Mouse (Mus musculus): ENCODE data around the gene Abce1.
"Not testable (repeated sequence)": the region's sequence is repeated elsewhere in the genome, so short reads cannot be mapped to it uniquely, and the experiment has no call there.

Abce1 gene

DNA sequence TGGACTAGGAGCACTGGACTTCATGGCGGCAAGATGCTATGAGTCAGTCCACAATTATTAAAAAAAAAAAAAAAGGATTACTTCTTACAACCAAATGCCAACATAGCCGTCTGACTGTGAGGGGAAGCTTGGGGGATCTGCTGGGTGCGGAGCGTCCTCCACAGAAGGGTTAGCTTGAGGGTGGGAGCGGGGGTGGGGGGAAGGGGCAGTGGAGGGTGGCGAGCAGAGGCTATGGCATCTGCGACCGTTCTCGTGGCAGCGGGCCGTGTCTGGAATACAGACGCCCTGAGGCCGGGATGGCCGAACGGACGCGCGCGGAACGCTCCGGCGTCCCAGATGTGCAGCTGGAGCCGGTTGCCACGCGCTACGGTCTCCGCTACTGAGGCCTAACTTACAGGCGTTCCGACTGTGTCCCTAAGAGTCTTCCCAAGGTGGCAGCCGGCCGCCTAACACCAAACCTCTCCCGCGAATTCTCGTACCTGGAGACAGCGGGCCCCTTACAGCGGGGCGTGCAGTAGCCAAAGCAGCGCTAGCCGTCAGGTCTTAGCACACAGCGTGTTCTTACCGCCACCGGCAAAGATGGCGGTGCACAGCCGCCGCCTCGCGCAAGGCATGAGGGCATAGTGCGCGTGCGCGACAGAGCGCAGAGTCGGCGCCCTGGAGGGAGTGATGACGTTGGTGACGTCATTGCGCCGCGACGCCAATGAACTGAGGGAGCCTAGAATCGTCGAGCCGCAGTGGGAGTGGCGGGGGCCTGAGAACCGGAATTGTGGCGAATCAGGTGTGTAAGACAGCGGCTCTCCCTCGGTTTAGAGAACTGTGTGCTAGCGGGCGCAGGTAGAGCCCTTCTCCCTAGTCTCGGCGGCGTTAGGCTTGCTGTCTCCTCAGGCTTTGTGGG is at the start of gene Abce1, which contains the start of gene Anapc10:
Gene Abce1, minus strand, starts transcription at position 677 of the 898 bp plus-strand sequence.
Gene Anapc10, plus strand, starts transcription at position 757 of the 898 bp plus-strand sequence.
- DNase-seq (ENCODE audit: low read depth, low spot score), result peak; percentile 99

DNA sequence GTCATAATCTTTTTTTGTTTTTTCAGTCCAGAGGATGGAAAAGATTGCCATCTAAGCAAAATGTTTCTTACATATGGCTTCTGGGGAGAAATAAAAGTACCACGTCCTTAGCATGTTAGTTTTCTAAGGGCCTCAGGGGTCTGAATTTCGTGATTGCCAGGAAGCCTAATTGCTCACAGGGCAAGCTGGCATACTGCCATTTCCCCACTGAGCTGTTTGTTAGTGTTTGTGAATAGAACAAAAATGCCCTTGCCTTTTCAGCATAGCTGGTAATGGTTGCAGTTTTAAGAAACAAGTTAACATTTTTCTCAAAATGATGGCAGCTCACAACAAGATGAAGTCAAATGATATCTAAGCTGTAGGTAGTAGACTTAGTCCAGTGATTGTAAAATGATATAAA is 38.8 kb upstream of the Abce1 start:
- no peak for DNase-seq (ENCODE audit: low read depth, low spot score)

GRCm38 (mm10) chr8:79748591-79748990 is 37.1 kb upstream of the Abce1 start:
- no peak for DNase-seq (ENCODE audit: low read depth, low spot score)

GRCm38 (mm10) chr8:79748171-79748570 is 36.6 kb upstream of the Abce1 start:
- DNase-seq (ENCODE audit: low read depth, low spot score), result no peak

GRCm38 (mm10) chr8:79734304-79734703 is 22.8 kb upstream of the Abce1 start:
- no peak for DNase-seq (ENCODE audit: low read depth, low spot score)

DNA sequence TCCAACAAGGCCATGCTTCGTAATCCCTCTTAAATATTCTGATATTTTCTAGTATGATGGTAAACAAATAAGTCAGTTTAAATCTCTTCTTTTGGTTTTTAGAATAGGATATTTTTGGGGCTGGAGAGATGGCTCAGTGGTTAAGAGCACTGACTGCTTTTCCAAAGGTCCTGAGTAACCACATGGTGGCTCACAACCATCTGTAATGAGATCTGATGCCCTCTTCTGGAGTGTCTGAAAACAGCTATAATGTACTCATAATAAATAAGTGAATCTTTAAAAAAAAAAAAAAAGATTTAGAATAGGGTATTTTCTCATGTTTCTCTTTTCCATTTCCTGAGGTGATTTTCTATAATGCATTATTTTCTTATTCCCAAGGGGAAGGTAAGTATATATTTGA is 16.4 kb upstream of the Abce1 start:
- DNase-seq (ENCODE audit: low read depth, low spot score), result no peak

GRCm38 (mm10) chr8:79724589-79724988 is 13.0 kb upstream of the Abce1 start:
- DNase-seq (ENCODE audit: low read depth, low spot score), result no peak

DNA sequence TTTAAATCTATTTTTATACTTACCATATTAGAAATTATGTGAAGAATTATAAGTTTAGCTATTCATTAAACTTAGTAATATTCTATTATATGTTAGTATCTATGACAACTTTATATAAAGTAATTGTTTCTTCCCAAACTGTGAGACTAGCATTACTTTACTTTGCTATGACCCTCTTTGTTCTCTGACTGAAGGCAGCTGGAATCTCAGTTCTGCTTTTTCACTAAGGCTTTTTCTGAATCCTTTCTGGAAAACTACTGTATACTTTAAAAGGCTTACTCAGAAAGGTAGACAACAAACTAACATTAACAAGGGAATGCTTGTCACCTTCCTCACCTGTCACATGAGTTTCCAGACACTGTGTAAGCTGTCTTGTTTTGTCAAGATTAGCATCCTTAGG is 11.8 kb upstream of the Abce1 start:
- no peak for DNase-seq (ENCODE audit: low read depth, low spot score)

GRCm38 (mm10) chr8:79721537-79721936 is 10.0 kb upstream of the Abce1 start:
- DNase-seq (ENCODE audit: low read depth, low spot score), result no peak

DNA sequence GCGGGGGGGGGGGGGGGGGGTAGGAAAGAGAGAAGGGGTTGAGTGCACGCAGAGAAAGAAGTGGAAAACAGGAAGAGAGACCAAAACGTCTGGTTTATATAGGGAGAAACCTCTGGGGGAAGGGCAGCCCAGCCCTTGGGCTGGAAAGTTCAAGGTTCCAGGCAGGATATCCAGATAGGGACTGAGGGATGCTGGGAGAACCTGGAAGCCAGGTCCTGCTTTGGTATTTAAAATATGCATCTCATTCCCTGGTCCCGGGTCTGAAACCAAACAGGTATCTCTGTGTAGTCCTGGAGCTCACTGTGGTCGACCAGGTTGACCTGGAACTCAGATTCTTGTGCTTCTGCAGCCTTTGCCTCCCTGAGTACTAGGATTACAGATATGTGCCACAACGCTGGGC is 1.1 kb upstream of the Abce1 start:
- no peak for DNase-seq (ENCODE audit: low read depth, low spot score)

- DNase-seq (ENCODE audit: low read depth, low spot score), result no peak
Measured at GRCm38 (mm10) chr8:79706687-79707086, 4.9 kb downstream of the Abce1 start.

GRCm38 (mm10) chr8:79692531-79692930 is 19.0 kb downstream of the Abce1 start:
- DNase-seq (ENCODE audit: low read depth, low spot score), result no peak

GRCm38 (mm10) chr8:79685927-79686326 is 25.6 kb downstream of the Abce1 start:
- not testable (repeated sequence) for DNase-seq (ENCODE audit: low read depth, low spot score)

DNA sequence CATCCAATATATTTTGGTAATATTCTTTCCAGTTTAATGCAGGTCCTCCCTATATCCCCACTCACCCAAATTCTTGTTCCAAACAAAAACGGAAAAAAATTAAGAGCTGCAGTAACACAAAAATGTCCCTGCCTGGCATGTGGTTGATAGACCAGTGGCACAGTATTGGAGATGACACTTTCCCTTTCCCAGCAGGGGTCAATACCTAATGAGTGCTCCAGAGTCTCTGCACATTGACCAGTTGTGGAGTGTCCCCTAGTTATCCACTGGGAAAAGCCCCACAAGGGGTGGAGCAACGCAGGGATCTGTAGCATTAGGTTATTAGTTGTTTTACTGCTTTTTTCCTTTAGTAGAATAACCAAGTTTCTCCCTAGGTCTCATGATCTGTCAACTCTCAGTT is 30.6 kb downstream of the Abce1 start:
- no peak for DNase-seq (ENCODE audit: low read depth, low spot score)

- no peak for DNase-seq (ENCODE audit: low read depth, low spot score)
Measured at GRCm38 (mm10) chr8:79680555-79680954, 31.0 kb downstream of the Abce1 start.

DNA sequence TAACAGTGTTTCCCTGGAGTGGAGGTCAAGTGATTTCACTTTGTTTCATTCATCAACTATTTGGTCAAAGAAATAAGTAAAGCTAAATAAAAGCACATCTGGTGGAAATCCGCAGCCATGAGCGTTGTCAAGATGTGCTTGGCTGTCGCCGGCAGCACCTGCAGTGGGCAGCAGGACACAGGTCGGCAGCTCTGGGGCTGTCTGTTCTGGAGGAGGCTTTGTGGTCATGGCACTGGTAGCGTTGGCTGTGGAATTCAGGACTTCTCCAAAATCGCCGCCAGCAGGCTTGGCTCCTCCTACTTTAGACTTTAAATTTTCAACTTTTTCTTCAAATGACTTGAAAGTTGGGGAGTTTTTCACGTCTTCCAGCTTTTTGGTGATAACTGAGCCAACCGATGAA is 31.5 kb downstream of the Abce1 start:
- not testable (repeated sequence) for DNase-seq (ENCODE audit: low read depth, low spot score)

- DNase-seq (ENCODE audit: low read depth, low spot score), result no peak
Measured at GRCm38 (mm10) chr8:79679005-79679404, 32.5 kb downstream of the Abce1 start.

DNA sequence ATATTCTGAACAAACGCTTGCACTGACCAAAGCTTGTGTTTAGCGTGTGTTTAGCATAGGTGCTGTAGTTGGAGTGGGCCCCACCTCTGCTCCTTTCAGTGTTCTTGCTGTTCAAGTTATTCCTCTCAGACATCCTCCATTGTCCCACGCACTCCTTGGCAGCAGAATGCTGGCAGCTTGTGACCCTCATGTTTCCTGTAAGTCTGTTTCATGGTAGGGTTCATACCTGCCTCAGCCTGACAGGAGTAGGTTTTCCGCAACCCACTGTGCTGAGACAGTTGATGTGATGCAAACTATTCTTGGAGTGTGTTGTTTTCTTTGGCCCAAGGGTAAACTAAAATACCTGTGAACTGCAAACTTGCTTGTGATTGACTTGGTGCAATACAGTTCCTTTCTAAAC is 35.1 kb downstream of the Abce1 start:
- no peak for DNase-seq (ENCODE audit: low read depth, low spot score)

DNA sequence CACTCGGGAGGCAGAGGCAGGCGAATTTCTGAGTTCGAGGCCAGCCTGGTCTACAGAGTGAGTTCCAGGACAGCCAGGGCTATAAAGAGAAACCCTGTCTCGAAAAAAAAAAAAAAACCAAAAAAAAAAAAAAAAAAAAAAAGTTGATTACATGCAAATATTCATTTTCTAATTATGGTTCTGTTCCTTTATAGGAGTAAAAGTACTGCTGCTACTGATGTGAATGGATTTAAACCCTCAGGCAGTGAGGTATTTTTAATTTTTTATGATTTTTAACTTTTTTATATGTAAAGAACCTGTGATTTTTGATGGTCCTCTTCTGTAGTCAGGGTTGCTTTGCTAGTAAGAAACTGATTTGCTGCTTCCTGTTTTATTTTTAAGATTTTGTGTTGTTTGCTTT is 52.8 kb downstream of the Abce1 start:
- DNase-seq (ENCODE audit: low read depth, low spot score), result not testable (repeated sequence)

DNA sequence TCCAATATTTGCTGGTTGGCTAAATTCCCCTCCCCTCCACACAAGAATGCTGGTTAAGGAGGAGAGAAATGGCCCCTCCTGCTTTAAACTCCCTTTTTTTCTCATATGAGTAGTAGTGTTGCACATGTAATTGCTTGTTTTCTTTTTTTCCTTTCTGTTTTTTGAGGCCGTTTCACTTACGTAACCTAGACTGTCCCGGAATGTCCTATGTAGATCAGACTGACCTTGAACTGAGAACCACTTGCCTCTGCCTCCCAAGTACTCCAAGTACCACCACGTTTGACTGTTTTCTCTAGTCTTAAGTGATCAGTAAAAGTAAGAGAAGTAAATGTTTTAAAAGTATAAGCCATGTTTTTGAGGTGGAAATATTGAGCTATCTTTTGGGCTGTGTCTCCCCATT is 57.8 kb downstream of the Abce1 start:
- no peak for DNase-seq (ENCODE audit: low read depth, low spot score)

- peak; percentile 47 for DNase-seq (ENCODE audit: low read depth, low spot score)
Measured at GRCm38 (mm10) chr8:79650158-79650814, 61.3 kb downstream of the Abce1 start.

- DNase-seq (ENCODE audit: low read depth, low spot score), result no peak
Measured at GRCm38 (mm10) chr8:79649569-79649968, 62.0 kb downstream of the Abce1 start.

- no peak for DNase-seq (ENCODE audit: low read depth, low spot score)
Measured at GRCm38 (mm10) chr8:79641119-79641518, 70.4 kb downstream of the Abce1 start.

Data from WW6 (cell line).